Mouse (Mus musculus): ENCODE results near the gene Lrrk1.
A peak's percentile ranks its signal among the peaks of the same experiment; 100 is the strongest.

Gene Lrrk1

DNA sequence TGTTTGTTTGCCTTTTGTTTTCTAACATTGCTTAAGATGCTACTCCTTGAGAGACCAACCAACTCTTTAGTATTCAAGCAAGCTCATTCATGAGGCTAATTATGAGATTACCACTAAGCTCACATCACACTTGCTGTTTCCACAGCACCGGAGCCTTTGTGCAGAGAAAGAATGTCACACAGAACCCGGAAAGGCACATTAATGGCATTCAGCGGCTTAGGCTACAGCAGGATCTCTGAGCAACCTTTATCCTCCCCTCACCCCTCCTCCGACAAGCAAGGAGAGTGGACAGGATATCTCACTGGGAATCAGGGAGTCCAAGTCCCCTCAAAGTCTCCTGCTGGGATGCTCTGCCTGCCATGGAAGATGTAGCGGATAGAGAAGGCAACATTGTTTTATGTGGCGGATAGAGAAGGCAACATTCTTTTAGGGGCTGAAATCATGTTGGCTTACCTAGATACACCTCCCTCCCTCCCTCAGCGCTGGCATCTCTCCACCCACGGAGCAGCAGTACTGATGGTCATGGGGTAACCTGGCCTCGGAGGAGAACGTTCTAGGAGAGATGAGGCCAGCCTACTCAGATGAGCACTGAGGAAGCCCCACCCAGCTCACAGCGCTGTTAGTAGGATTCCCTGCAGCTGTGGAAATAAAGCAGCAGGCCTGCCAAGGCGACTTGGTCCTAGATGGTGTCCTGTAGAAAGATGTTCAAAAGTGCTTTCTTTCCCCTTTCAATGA lies 91.1 kb downstream of the Lrrk1 start:
- no peak for DNase-seq

GRCm38 (mm10) chr7:66292552-66293376 lies 95.4 kb downstream of the Lrrk1 start:
- DNase-seq: no peak

- DNase-seq: no peak
Measured at GRCm38 (mm10) chr7:66292010-66292409, 96.1 kb downstream of the Lrrk1 start.

DNA sequence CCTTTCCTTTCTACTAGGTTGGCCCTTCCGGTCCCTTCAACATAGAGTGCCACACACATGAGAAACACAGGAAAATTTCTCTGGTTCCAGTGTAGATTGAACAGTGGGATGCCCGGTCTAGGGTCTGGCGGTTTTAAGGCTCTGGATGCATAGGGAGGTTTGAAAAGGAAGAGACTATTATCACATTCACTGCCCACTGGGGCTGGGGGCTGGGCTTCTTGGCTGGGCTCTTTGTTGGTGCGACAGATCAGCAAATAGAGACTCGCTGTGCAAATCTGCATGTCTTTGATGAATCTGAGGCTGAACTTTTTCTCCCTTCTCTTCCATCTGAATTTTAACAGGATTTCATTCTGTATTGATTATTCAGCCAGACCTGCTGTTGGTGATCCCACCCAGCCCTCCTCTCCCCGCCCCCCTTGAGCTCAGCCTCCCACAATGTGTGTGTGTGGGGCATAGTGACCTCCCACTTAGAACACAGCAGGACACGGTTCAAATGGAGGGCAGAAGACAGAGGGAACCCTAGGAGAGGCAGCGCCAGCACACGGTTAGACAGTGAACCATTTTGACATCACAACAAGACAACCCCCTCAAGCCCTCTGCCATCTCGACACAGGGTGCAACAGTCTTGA lies 105.1 kb downstream of the Lrrk1 start:
- DNase-seq: no peak

- DNase-seq: no peak
Measured at GRCm38 (mm10) chr7:66282265-66282664, 105.9 kb downstream of the Lrrk1 start.

GRCm38 (mm10) chr7:66278001-66278400 lies 110.1 kb downstream of the Lrrk1 start:
- no peak for DNase-seq

DNA sequence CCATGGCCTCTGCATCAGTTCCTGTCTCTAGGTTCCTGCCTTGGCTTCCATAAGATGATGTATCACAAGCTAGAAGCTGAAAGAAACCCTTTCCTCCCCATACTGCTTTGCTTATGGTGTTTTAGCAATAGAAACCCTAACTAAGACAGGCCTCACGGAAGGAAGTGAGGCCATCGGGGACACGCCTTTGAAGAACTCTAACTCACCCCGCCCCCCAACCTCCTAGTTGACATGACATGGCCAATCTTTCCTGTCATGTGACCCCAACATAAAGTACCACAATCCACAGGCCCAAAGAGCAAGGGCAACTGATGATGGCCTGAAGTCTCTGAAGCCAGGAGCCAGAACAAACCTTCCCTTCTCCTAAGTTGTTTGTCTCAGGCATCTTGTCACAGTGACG lies 114.7 kb downstream of the Lrrk1 start:
- no peak for DNase-seq

DNA sequence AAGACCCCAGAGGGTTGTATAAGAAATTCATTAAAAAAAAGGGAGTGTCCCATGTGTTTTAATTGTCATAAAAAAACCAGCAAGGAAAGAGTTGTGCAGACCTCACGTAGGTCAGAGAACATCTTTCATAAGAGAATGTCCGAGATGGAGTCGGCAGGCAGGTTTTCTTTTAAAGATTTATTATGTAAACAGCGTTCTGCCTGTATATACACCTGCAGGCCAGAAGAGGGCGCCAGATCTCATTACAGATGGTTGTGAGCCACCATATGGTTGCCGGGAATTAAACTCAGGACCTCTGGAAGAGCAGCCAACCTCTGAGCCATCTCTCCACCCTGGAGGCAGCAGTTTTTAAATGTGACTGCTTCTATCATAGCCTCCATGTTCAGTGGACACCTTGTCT lies 116.9 kb downstream of the Lrrk1 start:
- no peak for DNase-seq

GRCm38 (mm10) chr7:66266942-66267850 lies 121.0 kb downstream of the Lrrk1 start:
- DNase-seq: no peak

DNA sequence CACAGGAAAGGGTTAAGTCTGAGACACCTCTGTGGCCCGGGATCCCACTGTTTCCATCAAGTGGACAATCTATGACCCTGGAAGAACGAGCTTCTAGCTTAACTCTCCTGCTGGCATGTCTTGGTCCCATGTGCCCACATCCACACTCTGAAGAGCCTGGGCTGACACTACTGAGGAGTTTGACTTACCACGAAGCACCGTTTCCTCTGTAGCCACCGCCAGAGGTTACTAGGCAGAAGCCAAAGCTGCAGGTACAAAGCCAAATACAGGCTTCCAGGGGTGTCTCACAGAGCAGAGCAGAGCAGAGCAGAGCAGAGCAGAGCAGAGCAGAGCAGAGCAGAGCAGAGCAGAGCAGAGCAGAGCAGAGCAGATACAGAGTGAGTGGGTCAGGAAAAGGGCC lies 124.7 kb downstream of the Lrrk1 start:
- no peak for DNase-seq

- DNase-seq: no peak
Measured at GRCm38 (mm10) chr7:66262570-66263156, 125.5 kb downstream of the Lrrk1 start.

DNA sequence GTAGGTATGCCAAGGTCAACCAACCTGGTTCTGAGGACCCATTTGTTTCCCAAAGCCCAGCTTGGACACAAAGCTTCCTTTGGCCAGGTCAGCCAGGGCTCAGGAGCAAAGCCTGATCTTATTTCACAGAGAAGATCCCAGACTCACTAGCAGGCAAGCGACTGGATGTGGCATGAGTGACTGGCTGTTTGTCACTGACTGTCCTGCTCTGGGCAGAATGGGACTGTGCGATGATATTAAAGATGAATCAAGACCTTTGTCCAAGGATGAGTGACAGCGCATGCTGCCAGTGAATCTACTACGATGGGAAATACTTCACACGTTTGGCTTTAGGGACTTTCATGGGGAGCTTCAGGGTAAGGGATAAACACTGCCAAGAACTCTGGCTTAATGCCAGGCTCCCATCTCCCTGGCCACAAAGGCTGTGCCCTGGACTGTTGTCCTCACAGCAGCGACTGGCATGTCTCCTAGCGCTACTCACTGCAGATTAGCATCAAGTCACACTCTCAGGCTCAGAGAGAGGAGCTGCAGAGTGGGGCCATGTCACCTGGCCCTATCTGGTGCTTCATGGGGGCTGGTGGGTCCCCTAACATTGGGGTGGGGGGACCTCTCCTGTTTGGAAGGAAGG lies 127.3 kb downstream of the Lrrk1 start:
- no peak for DNase-seq

DNA sequence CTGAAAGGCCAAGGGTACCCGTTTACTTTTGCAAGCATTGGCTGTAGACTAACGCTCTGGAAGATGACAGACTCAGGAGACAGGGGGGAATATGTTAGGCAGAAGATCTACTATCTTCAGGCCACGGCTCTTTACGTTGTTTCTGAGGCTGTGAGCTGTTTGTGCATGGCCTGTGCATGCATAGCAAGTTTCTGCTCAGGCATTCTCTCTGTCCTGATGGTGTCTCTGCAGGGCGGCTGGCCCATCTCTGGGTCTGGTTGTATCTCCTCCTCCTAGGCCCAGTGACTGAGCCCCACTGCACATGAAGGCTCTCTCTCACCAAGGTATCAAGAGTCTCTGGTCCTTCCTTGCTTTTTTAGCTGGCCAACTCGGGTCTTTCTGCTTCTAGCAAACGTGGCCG lies 127.9 kb downstream of the Lrrk1 start:
- DNase-seq: no peak

- no peak for DNase-seq
Measured at GRCm38 (mm10) chr7:66259436-66260206, 128.5 kb downstream of the Lrrk1 start.

DNA sequence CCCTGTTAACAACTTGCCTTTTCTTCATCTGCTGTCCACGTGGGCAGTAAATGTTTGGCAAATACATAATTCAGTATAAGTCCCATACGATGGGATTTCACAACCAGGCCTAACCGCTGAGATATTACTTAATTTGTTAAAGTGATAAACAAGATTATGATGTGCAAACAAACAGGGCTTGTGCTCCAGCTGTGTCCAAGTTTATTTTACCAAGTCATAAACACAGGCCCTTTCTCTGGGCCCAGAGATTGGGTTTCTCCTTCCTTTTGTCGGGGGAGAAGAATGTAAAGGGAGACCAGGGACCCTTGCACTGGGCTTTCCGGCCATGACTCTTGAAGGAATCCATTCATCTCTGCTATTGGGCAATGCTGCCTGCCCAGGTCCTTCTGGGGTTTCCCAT lies 129.2 kb downstream of the Lrrk1 start:
- DNase-seq: no peak

DNA sequence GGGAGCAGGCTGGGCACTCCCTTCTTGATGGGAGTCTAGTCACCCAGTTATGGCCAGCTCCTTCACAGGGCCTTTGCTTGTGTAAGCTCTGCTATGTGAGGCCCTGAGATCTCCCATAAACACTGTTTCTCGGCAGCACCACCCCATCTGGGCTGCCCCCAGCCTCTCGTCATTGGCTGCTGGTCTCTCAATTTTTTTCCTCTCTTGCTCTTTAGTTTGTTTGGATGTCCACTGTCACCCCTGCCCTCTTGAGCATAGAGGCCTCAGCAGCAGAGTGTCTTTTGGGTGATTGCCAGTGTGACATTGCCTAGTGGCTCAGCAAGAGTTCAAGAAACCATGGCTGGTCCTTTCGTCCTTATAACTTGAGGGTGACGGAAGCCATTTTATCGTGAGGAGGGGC lies 130.9 kb downstream of the Lrrk1 start:
- DNase-seq: no peak

DNA sequence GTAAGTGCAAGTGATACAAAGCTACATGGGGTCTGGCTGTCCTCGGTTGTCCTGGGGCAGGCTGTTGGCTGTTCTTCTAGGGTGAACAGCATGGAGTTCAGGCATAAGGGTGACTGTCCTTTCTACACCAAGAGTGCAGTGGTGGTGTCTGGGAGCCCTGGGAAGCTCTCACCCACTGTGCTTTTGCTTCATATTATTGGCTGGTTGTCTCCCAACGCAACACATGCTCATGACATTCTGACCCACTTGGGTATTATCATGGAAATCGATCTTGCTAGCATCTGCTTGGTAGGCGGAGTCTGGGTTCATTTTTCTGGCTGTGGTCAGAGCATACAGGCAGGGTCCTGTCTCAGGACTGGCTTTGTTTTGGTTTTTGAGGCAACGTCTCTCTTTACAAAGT lies 131.7 kb downstream of the Lrrk1 start:
- DNase-seq: no peak

DNA sequence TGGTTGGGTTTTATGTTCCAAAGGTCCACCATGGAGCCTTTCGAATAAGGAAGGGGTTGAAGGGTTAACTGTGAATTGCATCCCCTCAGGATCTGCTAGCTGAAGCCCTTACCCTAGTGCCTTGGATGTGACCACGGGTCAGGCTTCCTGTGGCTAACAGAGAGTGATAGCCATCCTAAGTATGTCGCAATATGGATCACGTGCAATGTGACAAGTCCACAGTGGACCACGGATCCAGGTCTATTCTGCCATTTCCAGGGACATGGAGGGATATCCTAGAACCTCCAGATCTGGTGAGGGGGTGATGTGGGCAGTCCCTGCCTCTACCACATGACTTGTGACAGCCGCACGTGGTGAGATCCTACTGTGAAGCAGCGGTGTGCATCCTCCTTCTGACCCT lies 133.2 kb downstream of the Lrrk1 start:
- DNase-seq: no peak

GRCm38 (mm10) chr7:66253975-66254651 lies 134.0 kb downstream of the Lrrk1 start:
- DNase-seq: no peak

- DNase-seq: peak; percentile 79
Measured at GRCm38 (mm10) chr7:66250030-66250429, 138.1 kb downstream of the Lrrk1 start.

- no peak for DNase-seq
Measured at GRCm38 (mm10) chr7:66249426-66249825, 138.7 kb downstream of the Lrrk1 start.
